Mouse (Mus musculus) heart, embryonic 14.5 days (tissue): ENCODE data around the gene Lrrc4b. TPM values are rescaled to one million over a fixed set of nuclear protein-coding genes. Genes with fewer than 3 reads are reported as not detected.

Experiments
- ATAC-seq: fragments of 200-750 bp; cut with Nextera tagmentation; 2 replicates; pipeline ENCODE4 v1.8.0; 2017; ENCODE audit warnings: low read depth, moderate TSS enrichment; ENCODE audit not compliant: insufficient number of reproducible peaks, insufficient read depth, low FRiP score
- H3K27ac ChIP-seq, 2 experiments: fragments of 200-500 bp in 1 of 2; fragments of 300-500 bp in 1 of 2; sonication (generic) in 1 of 2; replicated peaks in 1 of 2; 2 replicates each; pipeline ENCODE4 v1.5.1; 2012 to 2014; ENCODE audit warnings: low read depth in 2 of 2, low read length in 2 of 2, control low read depth in 1 of 2, mild to moderate bottlenecking in 1 of 2, mixed read lengths in 1 of 2; ENCODE audit not compliant: control insufficient read depth in 1 of 2, insufficient read depth in 1 of 2
- H3K27me3 ChIP-seq: fragments of 300-500 bp; sonication (generic); 2 replicates; pipeline ENCODE4 v1.6.1; 2014; ENCODE audit warnings: mild to moderate bottlenecking, low read length, control low read depth; ENCODE audit not compliant: control insufficient read depth, insufficient read depth
- H3K36me3 ChIP-seq: fragments of 300-500 bp; sonication (generic); 2 replicates; pipeline ENCODE4 v1.6.1; 2014; ENCODE audit warnings: mild to moderate bottlenecking, control low read depth, low read length, mixed read lengths; ENCODE audit not compliant: control insufficient read depth, insufficient read depth
- H3K4me1 ChIP-seq, 2 experiments: fragments of 200-500 bp in 1 of 2; fragments of 300-500 bp in 1 of 2; sonication (generic) in 1 of 2; 2 replicates each; pipeline ENCODE4 v1.6.1; 2012 to 2014; ENCODE audit warnings: low read length in 2 of 2, control low read depth in 1 of 2, mixed read lengths in 1 of 2; ENCODE audit not compliant: control insufficient read depth in 2 of 2, insufficient read depth in 2 of 2
- H3K4me2 ChIP-seq: fragments of 300-500 bp; sonication (generic); 2 replicates; pipeline ENCODE4 v1.6.1; 2014; ENCODE audit warnings: mild to moderate bottlenecking, low read length
- H3K4me3 ChIP-seq, 2 experiments: fragments of 200-500 bp in 1 of 2; fragments of 300-500 bp in 1 of 2; sonication (generic) in 1 of 2; 2 replicates each; pipeline ENCODE4 v1.5.1; 2012 to 2014; ENCODE audit warnings: low read length in 2 of 2, mild to moderate bottlenecking in 2 of 2, control low read depth in 1 of 2, low read depth in 1 of 2, moderate library complexity in 1 of 2; ENCODE audit not compliant: control insufficient read depth in 1 of 2, insufficient read depth in 1 of 2
- H3K9ac ChIP-seq: fragments of 300-500 bp; sonication (generic); 2 replicates; pipeline ENCODE4 v1.6.1; 2014; ENCODE audit warnings: mild to moderate bottlenecking, low read length
- H3K9me3 ChIP-seq: fragments of 300-500 bp; sonication (generic); 2 replicates; pipeline ENCODE4 v1.6.1; 2016; ENCODE audit warnings: low read length, control low read depth; ENCODE audit not compliant: control insufficient read depth
- WGBS: fragments of 180-500 bp; shearing (Covaris S2); extraction: QIAGEN DNeasy Blood & Tissue Kit; methylation state at CpG from one replicate; pipeline ENCODE4 v1.1.7; 2014; 5-methylcytosine and 5-hydroxymethylcytosine counted together
- polyA plus RNA-seq: library from polyadenylated mRNA; unstranded; fragments of >200 nt; fragmentation: Nextera tagmentation; extraction: Ambion mirVana; gene quantifications from 2 replicates; pipeline ENCODE4 v1.2.1, GENCODE M21; 2014

Gene Lrrc4b
- polyA plus RNA-seq = 4.1 and 4.5 TPM in 2 replicates

GRCm38 (mm10) chr7:44428968-44429521, at the start of gene Lrrc4b:
Lrrc4b (plus strand) TSS chr7:44429018.
- Histone ChIP-seq H3K4me2 (peak within 1 kb of the TSS; percentile 74), H3K4me1 (peaks cover 0 to 10% of the 10 kb centered on the region in 2 experiments; a peak in 3 of 4 replicates), H3K4me3 (peak within 1 kb of the TSS; percentile 43 to 47), H3K27ac (no peak within 1 kb of the TSS), H3K36me3 (no peaks in the 10 kb centered on the region), H3K27me3 (peaks cover 68% of the 10 kb centered on the region), H3K9me3 (no peaks in the 10 kb centered on the region), H3K9ac (peak within 1 kb of the TSS; percentile 54)
- under 1% methylated on average over 51 of the region's 69 CpGs for WGBS
- no peak for ATAC-seq

GRCm38 (mm10) chr7:44382541-44382940, 46.3 kb upstream of the Lrrc4b start:
- peaks cover 37% of the 10 kb centered on the region for H3K27me3 ChIP-seq
- H3K4me1 ChIP-seq = peaks cover 9 to 16% of the 10 kb centered on the region in 2 experiments
- 74% methylated on average over 12 of the region's 12 CpGs for WGBS

GRCm38 (mm10) chr7:44383980-44384715, 44.7 kb upstream of the Lrrc4b start, which contains the start of gene Syt3:
Syt3 (plus strand) TSS chr7:44384102.
- peaks cover 48% of the 10 kb centered on the region for H3K27me3 ChIP-seq
- peak within 1 kb of the TSS; percentile 68 for H3K9ac ChIP-seq
- peak; percentile 55; the same call in 1 of the 2 replicates for ATAC-seq
- under 1% methylated on average over 28 of the region's 33 CpGs for WGBS
- peaks cover 4 to 8% of the 10 kb centered on the region in 2 experiments; a peak in 3 of 4 replicates for H3K4me1 ChIP-seq
- H3K9me3 ChIP-seq = peaks cover 4% of the 10 kb centered on the region; the same call in 1 of the 2 replicates
- H3K36me3 ChIP-seq = no peaks in the 10 kb centered on the region
- H3K27ac ChIP-seq = no peak within 1 kb of the TSS
- peak within 1 kb of the TSS; percentile 45 to 47 for H3K4me3 ChIP-seq
- H3K4me2 ChIP-seq = peak within 1 kb of the TSS; percentile 91

More at GRCm38 (mm10) chr7:44382541-44382940, 46.3 kb upstream of the Lrrc4b start:
- H3K4me2 ChIP-seq = no peak overlapping the region
- H3K27ac ChIP-seq = no peak overlapping the region
- peaks cover 4% of the 10 kb centered on the region; the same call in 1 of the 2 replicates for H3K9me3 ChIP-seq
- H3K9ac ChIP-seq = no peak overlapping the region
- no peak for ATAC-seq
- H3K36me3 ChIP-seq = no peaks in the 10 kb centered on the region
- H3K4me3 ChIP-seq = no peak overlapping the region

GRCm38 (mm10) chr7:44384716-44385059, 44.1 kb upstream of the Lrrc4b start:
- H3K9me3 ChIP-seq = peaks cover 4% of the 10 kb centered on the region; the same call in 1 of the 2 replicates
- H3K4me3 ChIP-seq = peak overlapping the region; percentile 25 to 45; a peak in 3 of 4 replicates
- H3K4me1 ChIP-seq = peaks cover 4 to 8% of the 10 kb centered on the region in 2 experiments; a peak in 3 of 4 replicates
- under 1% methylated on average over 17 of the region's 17 CpGs for WGBS
- H3K27ac ChIP-seq = no peak overlapping the region
- no peak for ATAC-seq
- H3K9ac ChIP-seq = peak overlapping the region; percentile 35; the same call in 1 of the 2 replicates
- H3K4me2 ChIP-seq = peak overlapping the region; percentile 91
- no peaks in the 10 kb centered on the region for H3K36me3 ChIP-seq
- H3K27me3 ChIP-seq = peaks cover 48% of the 10 kb centered on the region

GRCm38 (mm10) chr7:44385720-44386119, 43.1 kb upstream of the Lrrc4b start, which contains the start of gene 1700008O03Rik:
1700008O03Rik (minus strand) TSS chr7:44385820.
- Histone ChIP-seq H3K4me2 (peak within 1 kb of the TSS; percentile 91), H3K9ac (peak within 1 kb of the TSS; percentile 35; the same call in 1 of the 2 replicates), H3K36me3 (no peaks in the 10 kb centered on the region), H3K27ac (no peak within 1 kb of the TSS), H3K27me3 (peaks cover 49% of the 10 kb centered on the region), H3K9me3 (no peaks in the 10 kb centered on the region), H3K4me3 (peak within 1 kb of the TSS; percentile 25 to 45; a peak in 3 of 4 replicates), H3K4me1 (peaks cover 4 to 8% of the 10 kb centered on the region in 2 experiments; a peak in 3 of 4 replicates)
- 76% methylated on average over 12 of the region's 12 CpGs for WGBS
- no peak for ATAC-seq

GRCm38 (mm10) chr7:44391831-44392230, 37.0 kb upstream of the Lrrc4b start:
- no peaks in the 10 kb centered on the region for H3K36me3 ChIP-seq
- no peak overlapping the region for H3K4me3 ChIP-seq
- H3K9ac ChIP-seq = no peak overlapping the region
- 78% methylated on average over 4 of the region's 4 CpGs for WGBS
- H3K27me3 ChIP-seq = peaks cover 18% of the 10 kb centered on the region
- no peak overlapping the region for H3K4me2 ChIP-seq
- H3K27ac ChIP-seq = no peak overlapping the region
- ATAC-seq = no peak
- no peaks in the 10 kb centered on the region for H3K4me1 ChIP-seq
- H3K9me3 ChIP-seq = no peaks in the 10 kb centered on the region

GRCm38 (mm10) chr7:44392341-44392740, 36.5 kb upstream of the Lrrc4b start:
- peaks cover 15% of the 10 kb centered on the region for H3K27me3 ChIP-seq
- no peak overlapping the region for H3K9ac ChIP-seq
- H3K27ac ChIP-seq = no peak overlapping the region
- H3K4me3 ChIP-seq = no peak overlapping the region
- 85% methylated on average over 14 of the region's 14 CpGs for WGBS
- ATAC-seq = no peak
- no peaks in the 10 kb centered on the region for H3K36me3 ChIP-seq
- no peaks in the 10 kb centered on the region for H3K4me1 ChIP-seq
- H3K9me3 ChIP-seq = no peaks in the 10 kb centered on the region
- no peak overlapping the region for H3K4me2 ChIP-seq
